ENCODE assay signal across 11 mouse cellular contexts in the genomic region with DNA sequence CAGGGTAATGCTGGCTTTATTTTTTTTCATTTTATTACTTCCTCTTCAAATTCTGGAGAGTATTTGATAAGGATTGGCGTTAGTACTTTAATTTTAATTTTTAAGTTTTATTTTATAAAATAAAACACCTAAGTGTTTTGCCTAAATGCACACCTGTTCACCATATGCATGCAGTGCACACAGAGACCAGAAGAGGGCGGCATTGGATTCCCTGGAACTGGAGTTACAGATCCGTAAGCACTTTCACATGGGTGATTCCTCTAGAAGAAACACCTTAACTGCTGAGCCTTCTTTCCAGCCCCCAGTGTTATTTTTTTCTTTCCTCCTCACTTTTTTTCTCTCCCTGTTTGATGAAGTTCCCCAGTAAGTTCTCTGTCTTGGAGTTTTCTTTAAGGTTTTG. TPM values are rescaled to one million over a fixed set of nuclear protein-coding genes. Genes with fewer than 3 reads are reported as not detected.
DNase-seq lines count a peak whose midpoint lies in the region; ATAC-seq lines count a peak whose summit lies in the region.
"Had no signal": no experiment of that assay in that cellular context is flagged by ENCODE, and none has a peak within 500 bp of the region (broad histone marks: within the 10 kb centered on the region; RNA-seq: fewer than 3 reads in every experiment).

No protein-coding gene starts in this region.

- no peaks in the 10 kb centered on the region for H3K36me3 ChIP-seq in hindbrain, embryonic 11.5 days (ENCODE audit: control insufficient read depth, insufficient read depth, low read length)
- no peaks in the 10 kb centered on the region for H3K36me3 ChIP-seq in hindbrain, embryonic 12.5 days

- no peaks in the 10 kb centered on the region for H3K4me1 ChIP-seq in hindbrain, embryonic 11.5 days (replicated peaks; ENCODE audit: control insufficient read depth, insufficient read depth, low read length)
- H3K4me1 ChIP-seq in hindbrain, embryonic 12.5 days: no peaks in the 10 kb centered on the region

- H3K9me3 ChIP-seq in hindbrain, embryonic 11.5 days (ENCODE audit: control insufficient read depth, low read length): no peaks in the 10 kb centered on the region
- H3K9me3 ChIP-seq in hindbrain, embryonic 12.5 days (replicated peaks): 0 out of 2 replicates have a peak, but pooled peaks cover 9% of the 10 kb centered on the region

- no peaks in the 10 kb centered on the region for H3K27me3 ChIP-seq in hindbrain, embryonic 11.5 days (ENCODE audit: control insufficient read depth, insufficient read depth, low read length)
- H3K27me3 ChIP-seq in hindbrain, embryonic 12.5 days: no peaks in the 10 kb centered on the region

- H3K4me3 ChIP-seq in hindbrain, embryonic 11.5 days (ENCODE audit: low read depth, low read length): no peak overlapping the region
- no peak overlapping the region for H3K4me3 ChIP-seq in hindbrain, embryonic 12.5 days
- H3K4me3 ChIP-seq: erythroblast, embryonic 14.5 days had no signal

- no peak overlapping the region for H3K4me2 ChIP-seq in hindbrain, embryonic 11.5 days (replicated peaks; ENCODE audit: low read depth, low read length)
- H3K4me2 ChIP-seq in hindbrain, embryonic 12.5 days (replicated peaks): no peak overlapping the region

- no peak overlapping the region for H3K9ac ChIP-seq in hindbrain, embryonic 11.5 days (ENCODE audit: low read depth, low read length)
- H3K9ac ChIP-seq in hindbrain, embryonic 12.5 days: no peak overlapping the region

- no peak overlapping the region for H3K27ac ChIP-seq in hindbrain, embryonic 11.5 days (ENCODE audit: low read depth, low read length)
- H3K27ac ChIP-seq in hindbrain, embryonic 12.5 days: no peak overlapping the region

- 27% methylated on average over 3 of the region's 3 CpGs for WGBS in hindbrain, embryonic 11.5 days
- WGBS in hindbrain, embryonic 12.5 days: 26% methylated on average over 3 of the region's 3 CpGs

- no peak for ATAC-seq in hindbrain, embryonic 11.5 days (ENCODE audit: low FRiP score)
- no peak for ATAC-seq in hindbrain, embryonic 12.5 days (ENCODE audit: low FRiP score)

- DNase-seq in hindbrain, embryonic 11.5 days (ENCODE audit: low spot score): peak; percentile 1
- DNase-seq in urinary bladder, postnatal 14 days (ENCODE audit: low spot score): peak; percentile 57
- no peak for DNase-seq in urinary bladder, postnatal 10 days (ENCODE audit: low spot score)
- peak; percentile 6 for DNase-seq in embryo, embryonic 9.5 days (ENCODE audit: extremely low spot score)
- DNase-seq in thymus, postnatal 25 days: peak; percentile 9
- no peak for DNase-seq in frontal cortex, postnatal 14 days (ENCODE audit: low spot score in 2 of 2)
- DNase-seq in Muller cell, postnatal 12 days (ENCODE audit: inconsistent ontology term): no peak
- DNase-seq: heart, postnatal 36 days had no signal

RNA-seq across cellular contexts. Expression of a gene that starts 9.7 kb away (rescaled TPM):
- polyA plus RNA-seq in hindbrain, embryonic 11.5 days (2014; fragmentation: Nextera tagmentation; extraction: Ambion mirVana): 0.21 and 0.29 TPM in 2 replicates
- 0.22 and 0.33 TPM in 2 replicates for polyA plus RNA-seq in hindbrain, embryonic 12.5 days (2016; fragmentation: Nextera tagmentation; extraction: Ambion mirVana)
- polyA plus RNA-seq: erythroblast, embryonic 14.5 days; liver, embryonic 16.5 days had no signal

RNA-seq across cellular contexts. Expression of a gene that starts 20.6 kb away (rescaled TPM):
- 0.12 TPM in 1 of 2 replicates, not detected in the other for polyA plus RNA-seq in hindbrain, embryonic 11.5 days (2014; fragmentation: Nextera tagmentation; extraction: Ambion mirVana)
- polyA plus RNA-seq in hindbrain, embryonic 12.5 days (2016; fragmentation: Nextera tagmentation; extraction: Ambion mirVana): 0.14 TPM in 1 of 2 replicates, not detected in the other
- polyA plus RNA-seq: erythroblast, embryonic 14.5 days; liver, embryonic 16.5 days had no signal

RNA-seq across cellular contexts. Expression of a gene that starts 24.2 kb away (rescaled TPM):
- polyA plus RNA-seq in hindbrain, embryonic 11.5 days (2014; fragmentation: Nextera tagmentation; extraction: Ambion mirVana): not detected in 2 replicates
- not detected in 2 replicates for polyA plus RNA-seq in hindbrain, embryonic 12.5 days (2016; fragmentation: Nextera tagmentation; extraction: Ambion mirVana)
- polyA plus RNA-seq: erythroblast, embryonic 14.5 days; liver, embryonic 16.5 days had no signal

RNA-seq across cellular contexts. Expression of a gene that starts 34.7 kb away (rescaled TPM):
- polyA plus RNA-seq in hindbrain, embryonic 11.5 days (2014; fragmentation: Nextera tagmentation; extraction: Ambion mirVana): not detected in 2 replicates
- polyA plus RNA-seq in hindbrain, embryonic 12.5 days (2016; fragmentation: Nextera tagmentation; extraction: Ambion mirVana): not detected in 2 replicates
- polyA plus RNA-seq: erythroblast, embryonic 14.5 days; liver, embryonic 16.5 days had no signal

RNA-seq across cellular contexts. Expression of a gene that starts 51.1 kb away (rescaled TPM):
- not detected in 2 replicates for polyA plus RNA-seq in hindbrain, embryonic 11.5 days (2014; fragmentation: Nextera tagmentation; extraction: Ambion mirVana)
- not detected in 2 replicates for polyA plus RNA-seq in hindbrain, embryonic 12.5 days (2016; fragmentation: Nextera tagmentation; extraction: Ambion mirVana)
- polyA plus RNA-seq: erythroblast, embryonic 14.5 days; liver, embryonic 16.5 days had no signal

Comparison
In these comparisons a context has a peak if more than half of its experiments do, and no peak if none do; other contexts are left out.
1. DNase-seq: peak in hindbrain, embryonic 11.5 days (single experiment), urinary bladder, postnatal 14 days (single experiment), embryo, embryonic 9.5 days (single experiment) and thymus, postnatal 25 days (single experiment); none in urinary bladder, postnatal 10 days (single experiment), frontal cortex, postnatal 14 days (0 of 2) and Muller cell, postnatal 12 days (single experiment).